Mouse (Mus musculus): ENCODE measurements at regions not wholly inside any gene's neighbourhood (a gene's known extent, or its start where the extent isn't known, plus 50 kb on each side); places are given as distances from the start of the nearest gene placed in this dataset.

DNA sequence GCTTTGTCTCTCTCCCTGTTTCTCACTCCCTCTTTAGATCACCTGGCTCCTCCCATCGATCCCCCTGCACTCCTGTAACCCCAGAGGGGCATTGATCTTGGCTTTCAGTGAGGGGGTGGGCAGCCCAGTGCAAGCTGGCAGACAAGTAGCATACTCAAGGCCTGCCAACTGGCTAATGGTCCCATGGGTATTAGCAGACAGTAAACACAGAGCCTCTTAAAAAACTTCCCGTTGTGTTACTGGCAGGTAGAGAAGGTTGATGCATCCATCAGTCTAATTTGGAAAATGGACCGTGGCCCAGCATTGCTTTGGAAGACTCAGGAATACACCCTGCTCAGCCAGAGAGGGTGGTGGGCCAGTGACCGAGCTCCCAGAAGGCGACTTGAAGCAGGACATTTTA is 145.0 kb downstream of the 9530068E07Rik start:
- DNase-seq (ENCODE audit: low spot score in 2 of 2) = no peak

DNA sequence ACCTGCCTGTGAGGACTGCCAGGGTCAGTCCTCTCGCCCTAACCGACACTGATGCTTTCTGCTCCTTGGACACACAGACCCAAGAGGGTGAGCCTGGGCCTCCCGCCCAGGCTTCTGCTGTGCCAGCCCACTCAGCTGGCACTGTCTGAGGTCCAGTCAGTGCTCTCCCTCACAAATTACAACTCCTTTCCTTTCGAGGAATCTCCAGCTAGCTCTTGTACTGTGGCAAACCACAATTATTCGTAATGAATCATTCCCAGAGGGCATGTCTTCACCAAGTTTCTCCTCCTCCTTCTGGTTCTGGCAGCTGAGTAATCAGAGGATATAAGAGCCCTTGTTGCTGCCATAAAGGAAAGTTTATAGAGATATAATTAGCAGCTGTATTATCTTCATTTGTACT is 155.2 kb downstream of the 9530068E07Rik start:
- DNase-seq (ENCODE audit: low spot score in 2 of 2) = no peak

DNA sequence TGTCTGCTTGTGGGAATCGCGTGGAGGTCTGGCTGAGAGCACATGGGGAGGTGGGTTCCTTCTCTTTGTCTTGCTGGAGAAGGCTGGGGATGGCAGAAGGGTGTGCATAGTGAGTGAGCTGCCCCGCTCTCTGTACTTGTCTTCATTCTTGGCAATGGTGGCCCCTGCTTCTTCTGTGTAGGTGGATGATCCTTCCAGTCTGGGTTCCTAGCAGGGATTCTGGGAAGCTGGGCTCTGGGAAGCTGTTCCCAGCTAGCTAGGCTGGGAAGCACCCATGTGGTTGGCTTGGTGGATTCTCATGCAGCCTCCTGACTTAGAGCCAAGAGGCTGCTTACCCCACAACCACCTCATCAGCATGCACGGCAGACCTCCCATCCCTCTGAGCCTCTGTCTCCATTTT is 156.6 kb downstream of the 9530068E07Rik start:
- no peak for DNase-seq (ENCODE audit: low spot score in 2 of 2)

DNA sequence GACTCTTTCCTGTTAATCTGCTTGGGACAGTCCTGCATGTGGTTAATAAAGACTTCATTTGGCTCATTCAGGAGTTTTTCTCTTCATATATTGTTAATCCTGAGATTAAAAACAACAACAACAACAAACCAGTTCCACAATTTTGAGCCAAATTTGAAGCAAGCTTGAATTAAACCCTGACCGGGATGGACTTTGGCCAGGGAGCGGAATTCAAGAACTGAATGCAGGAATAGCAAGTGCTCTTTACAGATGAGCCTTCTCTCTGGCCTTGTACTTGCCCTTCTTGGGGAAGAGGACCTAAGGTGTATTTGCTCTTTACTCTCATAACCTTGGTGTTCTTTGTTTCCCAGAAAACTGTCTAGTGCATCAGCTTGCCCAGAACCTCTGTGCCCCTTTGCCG is 161.6 kb downstream of the 9530068E07Rik start:
- no peak for DNase-seq (ENCODE audit: low spot score in 2 of 2)

DNA sequence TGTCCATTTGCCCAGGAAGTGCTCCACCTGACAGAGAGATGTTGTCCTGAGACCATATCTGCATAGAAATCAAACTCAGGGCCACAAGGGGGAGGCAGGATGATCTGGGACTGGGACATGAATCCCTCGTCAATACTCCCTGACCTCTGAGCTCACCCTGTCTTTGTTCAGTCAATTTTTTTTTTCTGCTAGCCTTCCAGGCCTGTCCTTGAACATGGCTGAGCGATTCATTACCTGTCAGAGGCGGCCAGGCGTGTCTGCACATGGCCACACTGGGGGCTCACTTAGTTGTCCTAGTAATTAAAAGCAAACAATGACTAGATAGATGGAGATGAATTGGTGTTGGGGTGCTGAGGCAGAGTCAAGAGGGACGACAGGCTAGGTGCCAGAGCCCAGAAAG is 162.6 kb downstream of the 9530068E07Rik start:
- no peak for DNase-seq (ENCODE audit: low spot score in 2 of 2)

DNA sequence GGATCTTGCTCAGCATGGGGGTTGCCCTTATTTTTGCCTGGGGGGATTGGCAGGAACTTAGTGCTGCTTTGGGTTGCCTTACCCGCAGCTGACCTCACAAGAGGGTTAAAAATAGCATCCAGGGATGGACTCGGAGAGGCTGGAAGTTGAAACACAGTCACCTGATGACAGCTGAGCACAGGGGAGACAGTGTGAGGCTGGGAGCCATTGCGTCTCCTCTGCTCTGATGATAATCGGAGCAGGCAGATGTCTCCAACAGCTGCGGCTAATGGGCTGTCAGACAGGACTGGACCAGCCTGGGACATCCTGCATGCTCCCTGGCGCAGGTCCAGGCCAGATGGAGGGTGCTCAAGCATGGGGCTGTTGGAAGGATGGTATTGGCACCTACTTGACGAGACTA is 165.1 kb downstream of the 9530068E07Rik start:
- DNase-seq (ENCODE audit: low spot score in 2 of 2) = no peak

DNA sequence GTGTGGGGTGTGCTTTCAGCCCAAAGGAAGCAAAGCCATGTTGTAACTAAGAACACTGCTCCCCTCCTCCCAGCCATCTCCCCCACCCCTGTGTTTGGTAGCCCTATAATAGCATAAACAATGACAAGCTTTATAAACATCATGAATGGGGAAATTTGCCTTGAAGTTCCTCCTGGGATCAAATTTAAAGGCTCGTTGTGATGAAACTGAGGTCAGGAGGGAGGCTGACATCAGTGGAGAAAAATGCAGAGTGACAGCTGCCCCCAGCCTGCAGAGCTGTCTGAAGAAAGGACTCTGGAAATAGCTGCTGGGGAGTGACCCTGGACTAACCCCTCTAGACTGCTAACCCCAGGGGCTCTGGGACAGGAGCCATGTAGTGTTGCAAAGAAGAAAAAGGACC is 169.2 kb downstream of the 9530068E07Rik start:
- no peak for DNase-seq (ENCODE audit: low spot score in 2 of 2)

DNA sequence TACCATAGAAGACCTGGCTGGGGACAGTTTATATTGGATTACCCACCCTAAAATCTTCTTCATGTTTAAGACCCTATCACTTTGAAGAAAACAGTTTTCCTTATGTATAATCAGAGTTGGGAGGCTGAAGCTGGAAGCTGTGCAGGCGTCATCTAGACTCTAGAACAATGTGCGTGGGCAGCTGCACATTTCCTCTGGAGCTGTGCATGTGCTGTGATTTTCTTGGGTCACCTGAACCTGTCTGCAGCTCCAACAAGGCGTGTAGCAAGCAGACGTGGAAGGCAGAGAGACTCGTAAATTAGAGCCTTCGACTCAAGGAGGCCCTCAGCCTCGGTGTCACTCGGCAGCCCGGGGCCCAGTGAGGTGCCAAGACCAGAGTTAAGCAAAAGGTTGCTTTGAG is 169.8 kb downstream of the 9530068E07Rik start:
- no peak for DNase-seq (ENCODE audit: low spot score in 2 of 2)

DNA sequence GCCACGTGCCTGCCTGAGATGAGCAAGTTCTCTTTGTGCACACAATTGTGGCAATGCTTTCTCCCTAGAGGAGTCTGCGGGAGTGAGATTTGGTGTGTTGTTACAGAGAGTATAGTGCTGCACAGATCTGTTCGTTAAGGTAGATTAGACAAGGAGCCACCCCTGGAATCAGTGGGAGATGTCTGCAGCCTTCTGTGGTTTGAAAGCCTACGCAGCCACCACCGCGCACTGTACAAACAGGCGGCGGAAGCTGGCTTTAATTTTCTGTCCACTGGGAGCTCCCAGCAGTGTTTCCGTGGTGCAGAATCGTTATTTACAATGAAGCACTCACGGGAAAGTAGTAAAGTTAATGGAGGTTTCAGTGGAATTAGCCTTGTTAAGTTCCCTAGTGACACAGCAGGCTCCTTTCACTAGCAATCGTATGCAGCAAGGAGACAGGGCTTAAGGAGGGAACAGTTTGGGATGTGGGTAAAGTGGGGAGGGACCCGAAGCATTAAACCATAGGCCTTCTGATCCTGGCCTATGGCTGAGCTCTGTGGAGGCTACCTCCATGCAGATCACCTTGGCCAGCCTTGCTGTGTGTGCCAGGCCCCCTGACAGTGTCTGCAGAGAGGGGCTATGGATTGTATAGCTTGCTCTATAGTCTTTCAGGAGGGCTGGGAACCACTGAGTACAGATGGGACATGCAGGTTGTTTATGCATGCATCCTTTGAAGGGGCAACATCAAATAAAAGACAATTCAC is 171.9 kb downstream of the 9530068E07Rik start:
- peak in 1 of 2 experiments; percentile 32 for DNase-seq (ENCODE audit: low spot score in 2 of 2)

DNA sequence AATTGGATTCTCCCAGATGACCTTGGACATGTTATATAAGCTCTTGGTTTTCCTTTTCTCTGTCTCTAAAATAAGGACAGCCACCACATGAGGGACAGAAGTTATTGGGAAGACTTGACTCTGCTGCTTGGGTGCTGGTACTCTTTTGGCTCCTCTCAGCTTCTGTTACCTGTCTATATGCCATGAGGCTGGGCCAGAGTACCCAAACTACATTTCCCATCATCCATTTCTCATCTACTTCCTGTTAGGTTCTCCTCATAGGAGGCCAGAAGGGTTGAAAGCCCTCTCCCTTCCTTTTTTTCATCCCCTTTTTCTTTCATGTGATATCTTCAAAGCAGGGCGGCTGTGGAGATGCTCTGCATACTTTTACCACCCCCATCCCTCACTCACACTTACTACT is 172.6 kb downstream of the 9530068E07Rik start:
- no peak for DNase-seq (ENCODE audit: low spot score in 2 of 2)

DNA sequence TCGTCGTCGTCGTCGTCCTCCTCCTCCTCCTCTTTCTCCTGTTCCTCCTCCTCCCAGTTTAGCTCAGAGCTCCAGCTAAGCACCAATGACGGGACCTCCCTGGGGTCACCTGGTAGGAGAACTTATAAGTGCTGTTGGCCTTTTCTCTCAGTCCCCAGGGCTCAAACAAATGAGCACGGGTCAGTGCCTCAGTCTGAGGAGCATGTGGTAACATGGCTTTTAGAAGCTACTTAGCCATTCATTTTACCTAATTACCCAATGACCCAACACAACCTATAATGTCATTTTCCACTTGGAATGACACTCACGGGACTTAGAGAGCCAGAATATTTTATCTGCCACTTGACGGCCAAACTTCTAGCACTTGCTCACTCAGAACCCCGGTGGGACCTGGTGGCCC is 173.5 kb downstream of the 9530068E07Rik start:
- no peak for DNase-seq (ENCODE audit: low spot score in 2 of 2)

DNA sequence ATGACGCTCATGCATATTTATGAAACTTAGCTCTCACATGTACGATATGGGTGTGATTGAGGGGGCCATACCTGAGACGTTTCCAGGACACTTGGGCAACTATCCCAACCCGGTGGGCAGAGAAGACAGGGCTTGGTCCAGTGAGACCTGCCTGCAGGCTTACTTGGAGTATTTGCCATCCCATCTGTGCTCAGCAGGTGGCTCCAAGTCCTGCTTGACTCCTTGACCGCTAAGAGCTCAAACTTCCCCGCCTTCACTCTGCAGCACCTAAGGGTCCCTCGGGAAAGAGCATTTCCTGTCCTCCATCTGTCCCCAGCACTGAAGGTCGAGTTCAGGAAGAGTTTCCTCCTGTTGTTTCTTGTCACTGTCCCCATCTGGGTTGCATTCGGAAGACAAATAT is 182.2 kb downstream of the 9530068E07Rik start:
- DNase-seq (ENCODE audit: low spot score in 2 of 2) = no peak

DNA sequence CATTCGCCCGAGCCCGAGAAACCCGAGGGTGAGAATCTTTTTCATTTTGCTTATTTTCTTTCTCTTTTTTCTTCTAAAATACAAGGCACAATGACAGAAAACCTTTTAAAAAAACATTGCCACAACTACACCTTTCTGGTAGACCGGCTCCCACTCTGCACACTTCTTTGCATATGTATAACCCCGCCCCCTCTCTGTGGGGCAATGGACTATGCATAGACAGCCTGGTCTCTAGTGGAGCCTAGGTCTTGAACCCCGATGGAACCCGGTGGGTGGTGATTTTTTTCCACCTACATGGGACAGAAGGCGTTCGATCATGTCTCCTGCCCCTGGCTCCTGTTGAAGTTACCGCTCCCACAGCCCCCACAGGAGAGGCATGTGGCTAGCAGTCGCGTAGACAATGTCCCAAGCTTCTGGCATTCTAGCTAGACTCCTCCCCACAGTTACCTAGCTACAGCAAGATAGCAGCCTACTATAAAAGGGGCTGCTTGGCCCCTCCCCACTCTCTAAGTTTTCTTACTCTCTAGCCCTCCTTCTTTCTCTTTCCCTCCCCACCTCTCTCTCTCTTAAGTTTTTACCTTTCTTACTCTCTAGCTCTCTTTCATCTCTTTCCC is 183.6 kb downstream of the 9530068E07Rik start:
- DNase-seq (ENCODE audit: low spot score in 2 of 2) = no peak

DNA sequence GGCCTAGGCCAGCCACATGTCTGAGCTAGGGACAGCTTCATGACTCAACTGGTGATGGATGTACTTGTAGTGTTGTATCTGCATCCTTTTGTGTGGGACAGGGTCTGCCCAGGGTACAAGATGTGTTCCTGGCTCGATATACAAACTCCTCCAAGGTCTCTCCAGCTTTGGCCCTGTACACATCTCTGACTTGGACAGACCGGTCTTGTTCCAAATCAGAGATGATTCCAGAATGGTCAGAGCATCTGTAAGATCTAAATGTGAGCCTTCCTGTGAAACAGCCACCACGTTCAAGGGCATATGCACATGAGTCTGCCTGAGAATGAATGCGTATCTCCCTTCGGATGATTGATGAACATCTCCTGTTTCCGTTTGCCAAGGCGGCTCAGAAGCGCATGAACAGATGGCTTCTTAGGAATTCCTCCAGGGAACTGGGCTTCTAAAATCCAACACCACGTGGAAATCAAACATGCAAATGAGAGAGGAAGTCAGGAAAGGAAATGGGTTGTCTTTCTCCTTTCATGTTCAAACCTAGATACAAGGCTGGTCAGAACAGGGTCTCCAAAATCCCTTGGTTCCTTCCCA is 172.7 kb upstream of the Fstl4 start:
- DNase-seq (ENCODE audit: low spot score in 2 of 2) = peak; percentile 36 to 46

DNA sequence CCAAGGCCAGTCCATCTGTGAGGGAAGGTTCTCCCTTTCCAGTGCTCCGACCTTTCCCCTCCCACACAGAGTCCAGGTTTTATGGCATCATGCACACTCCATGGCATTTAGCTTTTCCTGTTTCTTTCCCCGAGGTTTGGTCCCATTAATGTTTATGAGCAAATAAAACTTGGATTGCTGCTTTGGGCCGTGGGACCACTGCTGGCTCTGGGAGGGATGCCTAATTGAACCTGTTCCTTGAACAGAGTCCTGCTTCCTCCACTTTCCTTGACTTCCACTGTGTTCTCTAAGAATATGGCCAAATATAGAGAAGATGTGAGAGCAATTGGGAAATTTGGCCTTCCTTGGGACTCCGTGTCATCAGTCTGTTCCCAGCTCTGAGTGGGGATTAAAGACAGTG is 170.3 kb upstream of the Fstl4 start:
- no peak for DNase-seq (ENCODE audit: low spot score in 2 of 2)

DNA sequence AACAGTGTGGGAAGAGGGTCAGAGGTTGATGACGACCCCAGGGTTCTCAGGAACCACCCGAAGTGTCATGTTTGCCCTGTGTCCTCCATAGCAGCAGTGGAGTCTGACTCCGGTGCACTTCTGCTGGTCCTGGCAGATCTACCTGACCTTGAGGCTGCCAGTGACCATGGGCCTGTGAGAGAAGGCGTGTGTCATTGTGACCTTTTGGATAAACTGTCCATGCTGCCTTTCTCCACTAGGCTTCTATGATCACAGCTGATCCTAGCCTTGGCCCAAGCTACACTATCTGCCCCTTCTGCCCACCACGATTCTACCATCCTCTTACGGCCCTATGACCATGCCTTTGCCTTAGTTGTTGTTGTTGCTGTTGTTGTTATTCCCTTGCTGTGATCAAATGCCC is 163.2 kb upstream of the Fstl4 start:
- DNase-seq (ENCODE audit: low spot score in 2 of 2) = no peak

DNA sequence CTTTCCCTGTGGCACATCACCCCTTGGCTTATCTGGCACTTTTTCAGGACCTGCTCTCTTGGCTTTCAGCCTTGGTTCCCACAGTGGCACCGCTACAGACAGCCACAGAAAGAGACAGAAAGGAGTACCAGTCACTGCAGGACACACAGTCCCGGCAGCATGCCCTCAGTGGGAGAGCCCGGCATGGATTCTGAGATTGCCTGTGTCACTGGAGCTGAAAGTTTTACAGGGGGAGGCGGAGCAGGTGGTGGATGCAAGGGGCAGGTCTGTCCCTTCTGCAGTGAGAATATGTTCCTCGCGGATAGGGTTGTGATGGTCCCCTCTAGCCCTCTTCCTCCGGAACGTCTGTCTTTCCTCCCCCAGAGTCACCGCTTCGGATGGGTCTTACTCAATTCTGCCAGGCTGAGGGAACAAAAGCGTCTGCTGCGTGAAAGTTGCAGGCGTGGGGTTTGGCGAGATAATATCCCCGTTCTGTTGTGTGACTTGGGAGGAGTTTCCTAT is 162.3 kb upstream of the Fstl4 start:
- peak; percentile 55 to 66 for DNase-seq (ENCODE audit: low spot score in 2 of 2)

DNA sequence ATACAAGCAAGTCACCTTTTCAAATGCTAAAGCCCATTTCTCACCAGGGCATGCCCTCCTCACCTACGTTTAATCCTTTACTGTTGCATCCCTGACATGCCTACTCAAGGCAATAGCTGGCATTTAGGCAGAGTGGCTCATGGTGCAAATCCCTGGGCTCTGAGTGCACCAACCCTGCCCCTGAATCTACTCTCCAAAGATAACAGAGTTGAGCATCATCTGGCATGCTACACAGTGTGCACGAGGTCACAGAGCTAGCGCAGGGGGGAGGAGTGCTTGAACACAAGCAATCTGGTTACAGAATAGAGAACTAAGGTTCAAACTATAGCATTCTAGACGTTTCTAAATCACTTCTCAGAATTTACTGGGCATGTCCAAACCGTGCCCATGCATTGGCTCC is 161.6 kb upstream of the Fstl4 start:
- DNase-seq (ENCODE audit: low spot score in 2 of 2) = no peak

DNA sequence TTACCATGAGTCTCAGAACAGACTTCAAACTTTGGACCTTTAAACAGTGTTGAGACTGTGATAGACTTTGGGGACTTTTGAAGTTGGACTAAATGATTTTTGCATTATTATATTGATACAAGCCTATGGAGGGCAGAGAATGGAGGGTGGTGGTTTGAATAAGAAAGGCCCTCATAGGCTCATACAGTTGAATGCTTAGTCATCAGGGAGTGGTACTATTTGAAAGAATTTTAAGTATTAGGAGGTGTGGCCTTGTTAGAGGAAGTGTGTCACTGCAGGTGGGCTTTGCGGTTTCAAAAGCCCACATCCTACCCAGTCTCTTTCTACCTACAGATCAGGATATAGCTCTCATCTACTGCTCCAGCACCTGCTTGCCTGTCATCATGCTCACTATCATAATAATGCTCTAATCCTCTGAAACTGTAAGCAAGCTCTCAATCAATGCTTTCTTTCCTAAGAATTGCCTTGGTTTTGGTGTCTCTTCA is 153.7 kb upstream of the Fstl4 start:
- DNase-seq (ENCODE audit: low spot score in 2 of 2) = no peak

DNA sequence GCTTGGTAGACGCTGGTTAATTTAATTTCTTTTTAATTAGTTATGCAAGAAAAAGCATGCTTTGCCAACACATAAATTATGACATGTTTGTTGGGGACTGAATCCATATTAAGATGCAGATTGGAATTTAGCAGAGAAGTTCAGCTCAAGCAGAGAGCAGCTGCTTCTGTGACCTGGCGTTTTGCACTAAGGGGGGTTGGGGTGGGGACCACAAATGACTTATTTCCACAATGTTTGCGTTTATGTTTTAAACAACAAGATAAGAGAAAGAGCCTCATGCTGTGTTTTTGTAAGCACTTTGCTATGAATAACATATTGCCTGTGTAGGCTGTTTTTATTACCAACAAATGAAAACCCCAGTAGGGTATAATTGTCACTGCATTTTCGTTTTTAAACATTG is 148.8 kb upstream of the Fstl4 start:
- no peak for DNase-seq (ENCODE audit: low spot score in 2 of 2)

DNA sequence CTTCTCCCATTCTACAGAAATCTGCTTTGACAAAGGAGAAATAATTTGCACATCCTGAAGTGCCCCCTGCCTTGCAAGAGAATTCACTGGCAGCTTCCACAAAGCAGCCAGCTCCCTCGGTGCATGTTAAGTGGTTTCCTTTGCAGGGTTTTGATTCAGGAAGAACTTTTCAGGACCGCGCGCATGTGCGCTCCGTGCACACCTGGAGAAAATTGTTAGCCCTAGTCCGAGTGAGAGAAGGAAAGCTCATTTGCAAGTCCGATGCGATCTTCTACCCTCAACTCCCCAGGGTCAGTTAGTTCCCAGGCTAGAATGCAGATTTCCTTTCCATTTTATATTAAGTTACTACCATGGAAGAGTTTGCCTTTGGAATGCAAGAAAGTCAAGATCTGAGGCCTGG is 145.8 kb upstream of the Fstl4 start:
- DNase-seq (ENCODE audit: low spot score in 2 of 2) = no peak

DNA sequence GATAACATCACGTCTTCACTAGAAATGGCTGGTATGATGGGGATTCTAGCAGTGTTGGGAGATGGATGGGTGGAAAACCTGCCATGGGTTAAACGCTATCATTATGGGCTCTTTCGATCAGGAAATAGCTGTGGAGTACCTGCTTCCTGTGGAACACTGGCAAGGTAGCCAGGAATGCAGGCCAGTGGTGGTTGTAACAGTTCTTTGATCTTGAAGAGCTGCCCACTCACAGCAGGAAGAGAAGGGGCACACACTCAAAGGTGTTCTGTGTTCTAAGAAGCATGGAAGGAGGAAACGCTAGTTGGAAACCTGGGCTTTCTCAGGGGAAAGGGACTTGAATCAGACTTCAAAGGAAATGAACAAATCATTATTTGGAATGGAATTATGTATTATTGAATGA is 141.6 kb upstream of the Fstl4 start:
- no peak for DNase-seq (ENCODE audit: low spot score in 2 of 2)

DNA sequence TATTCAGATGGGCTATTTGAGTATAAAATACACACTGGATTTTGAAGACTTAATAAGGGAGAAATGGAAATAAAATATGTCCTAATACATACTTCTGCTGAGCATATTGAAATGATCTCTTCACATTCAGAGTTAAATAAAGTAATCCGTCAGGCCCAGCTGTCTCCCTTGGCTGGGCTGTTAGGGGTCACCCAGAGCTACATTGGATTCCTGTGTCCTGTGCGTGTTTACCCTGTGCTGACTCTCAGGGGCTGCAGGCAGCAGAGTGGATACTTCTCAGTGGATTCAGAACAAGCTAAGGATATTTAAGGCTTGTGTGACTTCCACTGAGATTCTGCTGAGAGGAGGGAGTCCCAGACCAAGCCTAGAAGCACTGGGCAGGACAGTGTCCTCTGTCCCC is 135.6 kb upstream of the Fstl4 start:
- no peak for DNase-seq (ENCODE audit: low spot score in 2 of 2)
